Comparison of ENCODE assay signal across 13 mouse cellular contexts in genomic region chr7:134014733-134015132, GRCm38 (mm10).
DNase-seq lines count a peak whose midpoint lies in the region; ATAC-seq and TF ChIP-seq lines count a peak whose summit lies in the region.
"Had no signal": no experiment of that assay in that cellular context is flagged by ENCODE, and none has a peak within 500 bp of the region (broad histone marks: within the 10 kb centered on the region; RNA-seq: fewer than 3 reads in every experiment).

No protein-coding gene starts in this region.

- H3K27ac ChIP-seq in embryonic fibroblast, embryonic 13.5 days (ENCODE audit: insufficient read depth, low read length) = peak overlapping the region; percentile 12; the same call in 1 of the 2 replicates
- H3K27ac ChIP-seq in neural tube, embryonic 13.5 days (replicated peaks) = peak overlapping the region; percentile 33; the same call in 1 of the 2 replicates
- H3K27ac ChIP-seq: liver, embryonic 12.5 days had no signal

- H3K27me3 ChIP-seq in neural tube, embryonic 13.5 days = no peaks in the 10 kb centered on the region
- H3K27me3 ChIP-seq: liver, embryonic 12.5 days had no signal

- H3K9ac ChIP-seq in neural tube, embryonic 13.5 days = no peak overlapping the region
- H3K9ac ChIP-seq: liver, embryonic 12.5 days had no signal

- peak; percentile 16 for DNase-seq in layer of hippocampus, adult 11-12 months (ENCODE audit: low spot score)
- no peak for DNase-seq in layer of hippocampus, postnatal 25 days (ENCODE audit: extremely low spot score in 1 of 2, low spot score in 1 of 2)
- peak; percentile 49 for DNase-seq in retina, postnatal 1 day
- DNase-seq in retina, embryonic 14.5 days (ENCODE audit: low spot score) = no peak
- no peak for DNase-seq in testis, postnatal 14 days (ENCODE audit: low spot score)
- DNase-seq: adrenal gland, postnatal 25 days; cerebellum, adult 18-20 months; heart, postnatal 4 days; kidney, adult 9 months had no signal

- H3K36me3 ChIP-seq in neural tube, embryonic 13.5 days = no peaks in the 10 kb centered on the region
- H3K36me3 ChIP-seq: liver, embryonic 12.5 days had no signal

- peaks cover 3% of the 10 kb centered on the region for H3K4me1 ChIP-seq in embryonic fibroblast, embryonic 13.5 days (ENCODE audit: control insufficient read depth, insufficient read depth, low read length)
- peaks cover 11% of the 10 kb centered on the region for H3K4me1 ChIP-seq in neural tube, embryonic 13.5 days (replicated peaks)
- H3K4me1 ChIP-seq: liver, embryonic 12.5 days had no signal

- no peak overlapping the region for H3K4me2 ChIP-seq in neural tube, embryonic 13.5 days
- H3K4me2 ChIP-seq: liver, embryonic 12.5 days had no signal

- WGBS in neural tube, embryonic 13.5 days = 16% methylated on average over 7 of the region's 7 CpGs

- TF ChIP-seq POLR2A in embryonic fibroblast, embryonic 13.5 days (IDR thresholded peaks at IDR 0.05; ENCODE audit: low read depth, low read length) = no peak

- peak; percentile 65 for ATAC-seq in neural tube, embryonic 13.5 days (ENCODE audit: low read depth)
- ATAC-seq: CD4-positive, CD25-positive, alpha-beta regulatory T cell, adult 4 months; liver, embryonic 12.5 days had no signal

- H3K4me3 ChIP-seq in embryonic fibroblast, embryonic 13.5 days (ENCODE audit: insufficient read depth, low read length) = no peak overlapping the region
- H3K4me3 ChIP-seq in neural tube, embryonic 13.5 days = no peak overlapping the region
- H3K4me3 ChIP-seq: liver, embryonic 12.5 days had no signal

- no peaks in the 10 kb centered on the region for H3K9me3 ChIP-seq in neural tube, embryonic 13.5 days
- H3K9me3 ChIP-seq: liver, embryonic 12.5 days had no signal

- no peak for TF ChIP-seq CTCF in embryonic fibroblast, embryonic 13.5 days (IDR thresholded peaks at IDR 0.05; ENCODE audit: borderline replicate concordance, insufficient read depth, low read length)

Comparison
In these comparisons a context has a peak if more than half of its experiments do, and no peak if none do; other contexts are left out.
1. DNase-seq: peak in layer of hippocampus, adult 11-12 months (single experiment) and retina, postnatal 1 day (single experiment); none in layer of hippocampus, postnatal 25 days (0 of 2), retina, embryonic 14.5 days (single experiment) and testis, postnatal 14 days (single experiment).